Mouse (Mus musculus) embryonic stem cell, embryonic (primary cell): ENCODE data around the gene Sucla2.

ENCODE experiments used
- CTCF ChIA-PET, 4 experiments: fragments of 300-600 bp in 2 of 4; fragments of 350-600 bp in 2 of 4; sonication (Branson Sonifier 250); formaldehyde crosslinking; loops; one replicate each; lab custom pipeline; 2022; ENCODE audit warnings: inconsistent platforms in 2 of 4; lab: Charles Lee
- POLR2A ChIA-PET, 4 experiments: fragments of 300-600 bp in 2 of 4; fragments of 350-600 bp in 2 of 4; sonication (Branson Sonifier 250); formaldehyde crosslinking; loops; one replicate each; lab custom pipeline; 2022; ENCODE audit warnings: antibody characterized with exemption in 4 of 4, inconsistent platforms in 1 of 4; lab: Charles Lee

Gene Sucla2

DNA sequence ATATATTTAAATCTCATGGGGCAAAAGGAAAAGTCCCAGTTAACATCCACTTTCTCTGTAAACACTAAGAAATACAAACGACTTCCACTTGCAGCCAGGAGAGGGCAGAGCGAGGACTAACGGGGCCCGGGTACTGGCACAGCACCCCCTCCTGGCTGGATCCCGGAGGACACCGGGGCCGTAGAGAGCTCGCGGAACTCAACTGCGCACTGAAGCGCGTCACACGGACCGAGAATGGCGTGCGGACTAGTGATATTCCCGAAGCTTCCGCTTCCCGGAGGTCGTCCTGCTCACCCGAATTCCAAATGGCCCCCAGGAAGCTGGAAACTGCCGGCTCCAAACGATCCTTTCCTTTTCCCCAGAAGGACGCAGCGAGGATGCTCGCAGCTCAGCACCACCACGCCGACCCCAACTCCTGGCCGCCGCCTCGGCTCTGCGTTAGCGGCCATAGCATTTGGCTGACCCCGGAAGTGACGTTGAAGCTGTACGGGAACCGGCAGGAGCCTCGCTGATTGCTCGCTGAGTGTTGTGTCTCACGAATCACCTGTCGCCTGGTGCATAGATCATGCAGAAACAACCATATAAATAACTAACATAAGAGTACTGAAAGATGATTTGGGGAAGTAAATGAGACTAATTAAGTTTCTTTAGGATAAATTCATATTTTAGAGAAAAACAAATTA lies at the start of gene Sucla2:
Sucla2 (plus strand) TSS at position 554 of the 683 bp plus-strand sequence.
- ChIA-PET CTCF (interaction anchor here (0.5 to 1.6 kb wide), 36 partner anchors 9 to 1209 kb away, joined by 3 to 15 read pairs (median 4); partner anchors contain the start of genes Med4 (in 4 of the 4), Esd (in 1 of the 4) and Nudt15 (in 1 of the 4)), POLR2A (interaction anchor here (0.6 to 2.2 kb wide), 29 partner anchors 9 to 154 kb away, joined by 3 to 13 read pairs (median 4); partner anchors contain the start of genes Med4 (in 4 of the 4) and Itm2b (in 1 of the 4))

DNA sequence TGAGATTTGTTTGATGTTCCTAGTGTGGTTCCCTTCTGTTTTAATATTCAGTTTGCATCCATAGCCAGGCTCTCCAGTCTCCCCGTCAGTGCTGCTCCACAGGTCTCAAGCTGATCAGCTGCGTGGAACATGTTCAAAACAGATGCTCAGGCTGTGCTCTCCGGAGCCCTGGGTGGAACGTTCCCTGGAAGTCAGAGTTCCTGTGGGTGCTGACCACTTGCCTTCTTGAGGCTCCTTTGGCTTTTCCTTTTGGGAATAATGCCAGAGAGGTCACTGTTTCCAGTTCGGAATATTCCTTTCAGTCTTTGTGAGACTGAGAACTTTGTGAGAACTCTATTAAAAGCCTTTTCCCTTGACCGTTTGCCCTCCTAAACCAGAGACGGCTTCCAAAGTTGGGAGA lies 49.6 kb upstream of the Sucla2 start:
- ChIA-PET POLR2A (no interaction called here), CTCF (interaction anchor here in 1 of 4 experiments (0.6 kb wide), 1 partner anchor 1234 kb away, joined by 6 read pairs; no protein-coding TSS in a partner anchor)

DNA sequence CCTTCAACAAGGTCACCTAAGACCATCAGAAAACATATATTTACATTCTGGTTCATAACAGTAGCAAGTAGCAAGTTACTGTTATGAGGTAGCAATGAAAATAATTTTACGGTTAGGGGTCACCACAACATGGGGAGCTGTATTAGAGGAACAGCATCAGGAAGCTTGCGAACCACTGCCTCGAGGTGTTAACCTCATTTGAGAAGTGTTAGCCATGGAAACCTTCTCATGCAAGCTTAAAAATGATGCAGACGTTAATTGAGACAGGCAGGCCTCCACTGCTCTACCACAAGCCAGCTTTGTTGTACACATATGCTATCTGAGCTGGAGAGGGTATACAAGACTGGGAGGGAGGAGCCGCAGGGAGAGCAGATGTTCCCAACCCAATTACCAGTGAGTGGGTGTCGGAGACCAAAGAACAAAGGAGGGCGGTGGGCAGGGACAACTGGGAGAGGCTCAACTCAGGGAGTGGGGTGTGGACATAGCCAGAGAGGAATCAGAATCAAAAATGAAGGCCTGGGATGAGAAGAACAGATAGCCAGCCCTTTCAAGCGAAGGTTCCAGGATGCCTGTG lies 48.7 kb upstream of the Sucla2 start:
- POLR2A ChIA-PET: interaction anchor here in 1 of 4 experiments (1.6 kb wide), 1 partner anchor 11 kb away, joined by 4 read pairs; no protein-coding TSS in a partner anchor
- CTCF ChIA-PET: interaction anchor here in 1 of 4 experiments (0.7 kb wide), 1 partner anchor 86 kb away, joined by 3 read pairs; no protein-coding TSS in a partner anchor

- CTCF ChIA-PET: interaction anchor here in 1 of 4 experiments (0.6 kb wide), 1 partner anchor 17 kb away, joined by 3 read pairs; no protein-coding TSS in a partner anchor
These were observed 48.0 kb upstream of the Sucla2 start for GRCm38 (mm10) chr14:73477077-73477476.

DNA sequence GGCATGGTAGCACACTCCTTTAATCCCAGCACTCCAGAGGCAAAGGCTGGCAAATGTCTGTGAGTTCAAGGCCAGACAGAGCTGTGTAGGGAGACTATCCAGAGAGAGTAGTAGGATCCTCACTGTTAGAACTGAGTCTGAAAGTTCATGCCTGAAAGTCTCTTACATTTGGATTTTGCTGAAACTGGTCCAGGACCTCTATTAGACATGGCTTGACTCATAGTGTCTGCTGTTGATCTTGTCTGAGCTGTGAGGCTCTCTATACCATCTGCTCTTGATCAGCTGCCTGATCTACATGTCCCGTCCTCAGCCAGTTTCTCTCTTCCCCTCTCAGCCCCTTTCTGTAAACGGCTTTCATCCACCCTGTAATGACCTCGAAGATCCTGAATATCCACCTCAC lies 46.8 kb upstream of the Sucla2 start:
- ChIA-PET CTCF (no interaction called here), POLR2A (no interaction called here)

More at GRCm38 (mm10) chr14:73477077-73477476, 48.0 kb upstream of the Sucla2 start:
- POLR2A ChIA-PET: interaction anchor here in 2 of 4 experiments (0.6 to 1.6 kb wide), 2 partner anchors 8 to 11 kb away, joined by 3 to 4 read pairs; no protein-coding TSS in a partner anchor

GRCm38 (mm10) chr14:73479771-73480170 lies 45.3 kb upstream of the Sucla2 start:
- ChIA-PET CTCF (interaction anchor here in 1 of 4 experiments (0.6 kb wide), 1 partner anchor 1869 kb away, joined by 3 read pairs; no protein-coding TSS in a partner anchor), POLR2A (no interaction called here)

DNA sequence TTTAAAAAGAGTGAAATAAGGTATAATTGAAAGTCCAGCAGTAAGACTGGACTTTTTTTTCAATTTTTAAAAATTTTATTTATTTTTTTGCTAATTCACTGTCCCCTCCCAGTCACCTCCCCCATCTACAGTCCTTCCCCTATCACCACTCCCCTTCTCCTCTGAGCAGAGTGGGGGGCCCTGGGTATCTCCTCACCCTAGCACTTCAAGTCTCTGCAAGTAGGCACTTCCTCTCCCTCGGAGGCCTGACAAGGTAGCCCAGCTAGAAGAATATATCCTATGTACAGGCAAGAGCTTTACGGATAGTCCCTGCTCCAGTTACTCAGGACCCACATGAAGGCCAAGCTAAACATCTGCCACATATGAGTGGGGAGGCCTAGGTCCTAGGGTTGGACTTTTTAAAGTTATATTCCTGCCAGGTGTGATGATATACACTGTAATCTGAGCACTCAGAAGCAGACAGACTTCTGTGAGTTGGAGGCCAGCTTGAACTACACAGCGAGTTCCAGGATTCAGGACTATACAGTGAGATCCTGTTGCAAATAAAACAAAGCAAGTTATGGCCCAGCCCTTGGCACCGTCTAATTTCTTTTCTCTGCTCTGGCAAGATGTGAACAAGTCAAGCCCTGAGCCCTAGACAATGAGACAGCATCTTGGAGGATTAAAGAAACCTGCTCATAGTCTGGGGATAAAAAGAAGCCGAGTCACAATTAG lies 41.4 kb upstream of the Sucla2 start:
- POLR2A ChIA-PET: no interaction called here

DNA sequence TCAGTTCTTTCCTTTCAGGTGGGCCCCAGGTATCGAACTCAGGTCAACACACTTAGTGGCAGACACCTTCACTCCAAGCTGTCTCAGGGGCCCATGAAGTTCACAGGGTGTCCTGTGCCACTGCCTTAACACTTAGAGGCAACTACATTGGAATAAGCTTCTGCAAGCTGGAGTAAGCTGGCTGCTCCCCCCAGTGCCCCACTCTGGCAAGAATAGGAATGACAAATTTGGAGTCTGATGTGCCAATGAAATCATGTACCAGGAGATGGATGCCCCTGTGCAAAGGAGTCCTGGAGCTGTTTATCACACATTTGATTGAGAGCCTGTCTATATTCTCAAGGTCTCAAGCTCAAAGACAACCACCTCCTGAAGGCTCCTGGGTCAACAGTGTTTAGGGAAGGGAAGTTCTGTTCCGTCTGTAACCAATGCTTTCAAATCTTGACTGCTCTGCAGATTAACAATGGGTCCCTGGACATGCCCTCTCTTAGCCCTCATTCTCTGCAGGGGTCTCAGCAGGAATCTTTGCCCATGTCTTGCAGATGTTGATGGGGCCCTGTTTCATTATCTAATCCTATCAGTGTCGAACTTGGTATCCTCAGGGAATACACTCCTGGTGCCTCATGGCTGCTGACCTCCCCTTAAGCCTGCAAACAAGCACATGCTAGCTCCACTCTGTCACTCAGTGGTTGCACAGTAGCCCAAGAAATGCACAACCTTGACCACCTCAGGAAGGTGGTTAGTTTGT lies 40.6 kb upstream of the Sucla2 start:
- ChIA-PET POLR2A (interaction anchor here in 1 of 4 experiments (0.7 kb wide), 1 partner anchor 7 kb away, joined by 3 read pairs; no protein-coding TSS in a partner anchor), CTCF (interaction anchor here in 1 of 4 experiments (0.5 kb wide), 1 partner anchor 988 kb away, joined by 3 read pairs; no protein-coding TSS in a partner anchor)

More for the DNA sequence above, 41.4 kb upstream of the Sucla2 start:
- CTCF ChIA-PET: interaction anchor here in 1 of 4 experiments (0.5 kb wide), 1 partner anchor 987 kb away, joined by 3 read pairs; no protein-coding TSS in a partner anchor

DNA sequence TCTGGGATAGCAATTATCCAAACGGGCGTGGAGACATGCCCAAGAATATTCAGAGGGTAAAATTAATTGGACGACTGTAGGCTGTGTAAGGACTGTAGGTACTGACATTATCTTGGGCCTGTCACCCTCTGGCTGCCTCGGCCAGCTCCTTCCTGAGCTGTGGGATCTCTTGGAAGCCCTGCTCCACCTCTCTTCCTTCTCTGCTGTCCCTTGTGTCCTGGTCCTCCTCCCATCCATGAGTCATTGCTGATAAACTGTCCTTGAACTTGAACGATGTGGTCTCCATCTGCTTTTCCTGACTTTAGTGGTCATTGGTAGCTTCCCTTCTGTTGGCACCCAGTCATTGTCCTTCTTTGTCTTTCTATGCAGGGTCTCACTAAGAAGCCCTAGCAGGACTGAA lies 38.5 kb upstream of the Sucla2 start:
- POLR2A ChIA-PET: interaction anchor here in 1 of 4 experiments (0.8 kb wide), 1 partner anchor 23 kb away, joined by 3 read pairs; the partner anchor contains the start of gene Med4
- CTCF ChIA-PET: no interaction called here

DNA sequence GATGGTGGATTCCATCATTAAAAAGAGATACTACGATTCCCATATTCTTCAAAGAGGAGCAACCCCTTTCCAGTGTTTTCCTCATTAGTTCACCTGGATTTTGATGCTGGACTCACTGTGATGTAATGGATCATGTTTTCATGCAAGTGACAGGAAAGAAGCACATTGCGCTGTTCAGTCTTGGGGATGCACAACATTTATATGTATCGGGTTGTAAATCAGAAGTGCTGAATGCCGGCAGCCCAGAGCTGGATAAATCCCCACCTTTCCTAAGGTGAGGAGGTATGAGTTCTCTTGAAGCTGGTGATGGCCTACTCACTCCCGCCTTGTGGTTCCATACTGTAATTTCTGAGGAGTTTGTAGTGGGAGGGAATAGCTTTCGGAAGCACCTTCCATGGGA lies 31.8 kb upstream of the Sucla2 start:
- POLR2A ChIA-PET: no interaction called here
- CTCF ChIA-PET: interaction anchor here in 2 of 4 experiments (0.6 to 1.0 kb wide), 2 partner anchors 16 to 387 kb away, joined by 3 to 9 read pairs; no protein-coding TSS in a partner anchor

DNA sequence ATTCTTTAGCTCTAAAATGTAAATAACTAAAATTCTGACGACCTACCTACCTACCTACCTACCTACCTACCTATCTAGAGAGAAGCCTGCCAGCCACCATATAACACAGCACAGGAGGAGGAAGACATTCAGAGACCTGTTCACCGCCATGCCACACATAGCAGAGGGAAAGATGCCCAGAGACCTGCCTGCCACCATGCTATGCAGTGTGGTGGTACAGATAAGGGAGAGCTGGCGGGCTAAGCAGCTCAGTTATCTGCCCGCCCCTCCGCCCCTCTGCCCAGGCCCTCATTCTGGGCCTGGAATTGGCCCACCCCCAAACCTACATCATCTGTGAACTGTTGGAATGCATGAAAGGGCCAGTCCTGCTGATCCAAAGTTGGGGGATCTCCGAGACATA lies 31.0 kb upstream of the Sucla2 start:
- POLR2A ChIA-PET: interaction anchor here in 1 of 4 experiments (0.7 kb wide), 1 partner anchor 176 kb away, joined by 5 read pairs; no protein-coding TSS in a partner anchor
- CTCF ChIA-PET: interaction anchor here in 3 of 4 experiments (0.5 to 1.3 kb wide), 4 partner anchors 16 to 388 kb away, joined by 3 to 9 read pairs (median 4); partner anchors contain the start of gene Med4 (in 1 of the 3)

DNA sequence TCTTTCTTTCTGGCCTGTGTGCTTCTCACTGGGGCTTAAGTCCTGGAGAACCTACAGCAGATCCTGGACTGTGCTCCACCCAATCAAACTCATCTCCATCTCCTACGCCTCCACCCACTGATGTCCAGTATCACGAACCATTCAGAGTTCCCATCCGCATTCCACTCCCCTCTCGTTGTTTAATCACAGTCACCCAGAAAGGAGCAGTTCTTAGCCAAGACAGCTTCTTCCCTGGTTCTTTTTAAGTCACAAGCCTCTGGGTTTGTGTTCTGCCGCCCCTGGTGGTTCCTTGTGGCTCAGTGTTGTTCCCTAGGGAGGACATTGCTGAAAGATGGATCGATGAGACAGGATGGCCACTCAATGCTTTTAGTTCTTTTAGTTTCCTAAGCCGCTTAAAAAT lies 29.4 kb upstream of the Sucla2 start:
- POLR2A ChIA-PET: interaction anchor here in 1 of 4 experiments (2.1 kb wide), 1 partner anchor 11 kb away, joined by 11 read pairs; no protein-coding TSS in a partner anchor
- CTCF ChIA-PET: interaction anchor here (0.6 to 1.7 kb wide), 8 partner anchors 10 to 248 kb away, joined by 3 to 22 read pairs (median 7); no protein-coding TSS in a partner anchor

DNA sequence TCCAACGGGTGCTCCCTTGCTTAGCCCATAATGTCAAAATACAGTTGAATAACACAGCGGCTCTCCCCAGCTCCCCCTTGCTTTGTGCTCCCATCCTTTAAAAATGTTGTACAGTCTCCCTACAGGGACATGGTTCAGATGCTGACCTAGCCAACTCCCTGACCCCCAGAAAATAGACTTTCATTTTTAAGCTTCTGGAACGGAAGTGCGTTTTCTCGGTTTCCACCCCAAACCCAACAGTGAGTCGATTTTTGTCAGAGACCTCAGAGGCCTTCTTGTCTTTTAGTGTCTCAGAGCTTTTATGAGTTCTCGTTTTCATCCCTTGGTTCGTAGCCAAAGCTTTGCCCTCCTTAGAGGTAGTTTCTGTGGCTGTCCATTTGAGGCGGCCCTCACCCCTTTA lies 23.8 kb upstream of the Sucla2 start:
- ChIA-PET CTCF (interaction anchor here in 1 of 4 experiments (0.9 kb wide), 1 partner anchor 9 kb away, joined by 3 read pairs; the partner anchor contains the start of gene Med4), POLR2A (interaction anchor here in 1 of 4 experiments (0.6 kb wide), 1 partner anchor 155 kb away, joined by 5 read pairs; no protein-coding TSS in a partner anchor)

- ChIA-PET CTCF (interaction anchor here in 1 of 4 experiments (0.9 kb wide), 1 partner anchor 8 kb away, joined by 3 read pairs; the partner anchor contains the start of gene Med4), POLR2A (interaction anchor here in 1 of 4 experiments (0.6 kb wide), 2 partner anchors 142 to 155 kb away, joined by 3 to 5 read pairs; no protein-coding TSS in a partner anchor)
These were observed 23.4 kb upstream of the Sucla2 start for GRCm38 (mm10) chr14:73501721-73502120.

DNA sequence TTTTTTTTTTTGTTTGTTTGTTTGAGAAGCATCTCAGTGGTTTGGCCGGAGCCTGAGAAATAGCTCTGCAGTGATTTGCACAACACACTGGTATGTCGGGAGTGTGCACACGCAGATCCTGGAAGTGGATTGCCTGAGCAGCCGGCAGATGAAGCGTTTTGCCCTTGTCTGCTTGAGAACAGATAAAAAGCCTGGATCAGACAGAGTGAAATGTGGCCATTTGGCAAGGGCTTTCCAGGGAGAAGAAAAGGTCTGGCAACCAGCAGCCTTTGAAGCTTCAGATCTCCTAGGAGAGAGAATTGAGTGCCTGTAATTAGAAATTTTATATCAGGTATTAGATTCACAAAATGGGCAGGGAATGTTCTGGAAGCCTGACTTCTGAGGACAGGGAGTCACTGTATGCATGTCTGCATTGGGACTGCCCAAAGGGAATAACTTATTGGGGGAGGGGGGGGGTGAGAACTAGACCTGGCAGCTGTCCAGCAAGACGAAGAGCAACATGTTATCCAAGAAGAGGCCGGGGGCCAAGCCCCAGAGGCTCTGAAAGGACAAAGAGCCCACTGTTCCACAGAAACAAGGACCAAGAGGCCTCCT lies 22.4 kb upstream of the Sucla2 start:
- CTCF ChIA-PET: no interaction called here
- POLR2A ChIA-PET: interaction anchor here in 1 of 4 experiments (0.9 kb wide), 1 partner anchor 21 kb away, joined by 4 read pairs; no protein-coding TSS in a partner anchor

GRCm38 (mm10) chr14:73503237-73503933 lies 21.7 kb upstream of the Sucla2 start:
- ChIA-PET POLR2A (interaction anchor here in 1 of 4 experiments (0.9 kb wide), 1 partner anchor 22 kb away, joined by 4 read pairs; no protein-coding TSS in a partner anchor), CTCF (no interaction called here)
